Mouse (Mus musculus) MEL (cell line): ENCODE measurements around the gene Gtpbp8.

Experiments used
- CTCF ChIP-seq, 3 experiments: IDR thresholded peaks in 2 of 3; conservative IDR thresholded peaks in 1 of 3; 2 replicates each; pipeline ENCODE4 v1.5.1; 2011 to 2012; ENCODE audit warnings: low read length in 3 of 3, low read depth in 2 of 3, mild to moderate bottlenecking in 2 of 3, improper control_type of control experiment in 1 of 3, inconsistent platforms in 1 of 3, mixed read lengths in 1 of 3, moderate library complexity in 1 of 3; ENCODE audit not compliant: control insufficient read depth in 1 of 3, insufficient read depth in 1 of 3, poor library complexity in 1 of 3, severe bottlenecking in 1 of 3
- EP300 ChIP-seq, 2 experiments: IDR thresholded peaks; 2 replicates each; pipeline ENCODE4 v1.6.1; 2011; ENCODE audit warnings: improper control_type of control experiment in 2 of 2, low read length in 2 of 2, low read depth in 1 of 2, mild to moderate bottlenecking in 1 of 2
- GATA1 ChIP-seq: IDR thresholded peaks from 2 replicates; pipeline ENCODE4 v1.6.1; 2011; ENCODE audit warnings: low read depth, low read length, improper control_type of control experiment
- MAX ChIP-seq: IDR thresholded peaks from 2 replicates; pipeline ENCODE4 v1.6.1; 2011; ENCODE audit warnings: low read length, improper control_type of control experiment
- NRF1 ChIP-seq: IDR thresholded peaks from 2 replicates; pipeline ENCODE4 v1.6.1; 2014; ENCODE audit warnings: low read depth, mild to moderate bottlenecking, inconsistent platforms, low read length, improper control_type of control experiment, moderate library complexity; ENCODE audit not compliant: poor library complexity, insufficient read depth, severe bottlenecking
- USF2 ChIP-seq, 2 experiments: IDR thresholded peaks; 2 replicates each; pipeline ENCODE4 v1.6.1; 2011 to 2012; ENCODE audit warnings: improper control_type of control experiment in 2 of 2, low read length in 2 of 2, borderline replicate concordance in 1 of 2, inconsistent platforms in 1 of 2, low read depth in 1 of 2, mild to moderate bottlenecking in 1 of 2; ENCODE audit not compliant: insufficient read depth in 1 of 2

DNA sequence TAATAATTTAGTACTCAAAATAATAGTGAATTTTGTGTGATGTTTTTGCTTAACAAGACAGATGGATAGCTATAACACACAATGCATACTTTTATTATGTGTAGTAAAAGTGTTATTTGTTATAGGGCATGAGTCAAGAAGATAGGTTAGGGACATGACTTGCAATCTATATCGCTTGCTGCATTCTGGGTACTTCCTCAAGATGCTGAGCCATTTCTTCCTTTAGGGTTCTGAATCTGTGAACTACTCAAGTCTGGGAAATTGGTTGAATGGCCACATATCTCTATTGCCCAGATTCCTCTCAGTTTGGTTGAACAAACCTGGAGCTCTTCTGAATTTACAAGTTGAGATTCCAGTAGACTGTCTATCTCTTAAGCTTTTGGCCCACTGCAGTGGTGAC, 53.6 kb downstream of the Gtpbp8 start:
- peak; percentile 54; the same call in 1 of the 2 replicates for TF ChIP-seq GATA1
- peak; percentile 40 to 50; a peak in 2 of 4 replicates for TF ChIP-seq EP300 (IDR thresholded peaks at IDR 0.05; ENCODE audit: low read depth in 1 of 2, low read length in 2 of 2)
- TF ChIP-seq NRF1: no peak
- no peak for TF ChIP-seq USF2 (IDR thresholded peaks at IDR 0.05; ENCODE audit: borderline replicate concordance in 1 of 2, insufficient read depth in 1 of 2, low read depth in 1 of 2, low read length in 2 of 2)
- TF ChIP-seq CTCF (IDR thresholded peaks at IDR 0.05 in 2 of 3, conservative IDR thresholded peaks at IDR 0.05 in 1 of 3; ENCODE audit: control insufficient read depth in 1 of 3, insufficient read depth in 1 of 3, low read depth in 2 of 3, low read length in 3 of 3, poor library complexity in 1 of 3, severe bottlenecking in 1 of 3): no peak
- TF ChIP-seq MAX: no peak
